Mouse (Mus musculus) heart, postnatal 25 days (tissue): Measurements from ENCODE around the gene Gria2. TPM values are rescaled to one million over a fixed set of nuclear protein-coding genes. Genes with fewer than 3 reads are reported as not detected.

Experiments used
- microRNA-seq: library from miRNA; unstranded; fragments of <30 nt; microRNA quantifications from one replicate; pipeline ENCODE4 v1.2.0, GENCODE M21; 2022
- total RNA-seq, 2 experiments: library from RNA; stranded (reverse); gene quantifications; 2 replicates each; pipeline ENCODE4 v1.2.3; 2021

The Gria2 gene
- total RNA-seq, 2 experiments from 2014 or later = not detected

Small RNA genes lying within 50 kb of the gene (microRNA-seq; reads per million reads assigned to microRNA genes)
- gene Gm25749 = not detected

Other genes starting within 250 kb of the Gria2 start
- under 1 TPM; 0.16 to 0.17 TPM for gene Glrb, start 110.8 kb upstream of the Gria2 start, total RNA-seq
- 1 to 10 TPM; 2.5 to 3.2 TPM for gene Pdgfc, start 233.6 kb upstream of the Gria2 start, total RNA-seq